Mouse (Mus musculus) 416B (cell line): ENCODE results near the gene Lrrc36.

Experiments
- DNase-seq: peaks from one replicate; pipeline ENCODE4 v3.0.0; 2011; ENCODE audit warnings: low read depth

Gene Lrrc36

DNA sequence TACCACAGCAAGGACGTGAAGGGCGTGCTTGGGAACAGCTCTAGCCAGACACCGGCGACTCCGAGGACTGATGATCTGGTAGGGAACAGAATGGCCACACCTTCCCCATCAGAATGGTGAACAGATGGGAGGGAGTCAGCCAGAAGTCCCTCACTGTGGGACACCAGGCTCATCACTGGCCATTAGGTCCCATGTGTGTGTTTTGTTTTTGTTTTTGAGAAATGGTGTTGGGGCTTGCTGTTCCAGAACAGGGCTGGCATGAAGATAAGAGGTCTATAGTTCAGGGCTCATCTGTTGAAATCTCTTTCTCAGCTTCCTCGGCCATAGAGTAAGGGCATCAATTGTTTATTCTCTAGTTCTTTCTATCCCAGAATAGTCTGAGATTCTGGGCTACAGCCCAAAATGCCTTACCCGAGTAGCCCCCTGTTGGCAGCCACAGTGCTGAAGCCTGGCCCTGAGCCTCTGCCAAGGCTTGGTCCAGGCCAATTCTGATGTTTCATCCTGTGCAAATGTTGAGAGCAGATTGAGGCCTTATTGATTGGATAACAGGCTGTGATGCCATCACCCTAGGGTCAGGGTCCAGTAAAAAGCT, 53.4 kb downstream of the Lrrc36 start:
- no peak for DNase-seq

DNA sequence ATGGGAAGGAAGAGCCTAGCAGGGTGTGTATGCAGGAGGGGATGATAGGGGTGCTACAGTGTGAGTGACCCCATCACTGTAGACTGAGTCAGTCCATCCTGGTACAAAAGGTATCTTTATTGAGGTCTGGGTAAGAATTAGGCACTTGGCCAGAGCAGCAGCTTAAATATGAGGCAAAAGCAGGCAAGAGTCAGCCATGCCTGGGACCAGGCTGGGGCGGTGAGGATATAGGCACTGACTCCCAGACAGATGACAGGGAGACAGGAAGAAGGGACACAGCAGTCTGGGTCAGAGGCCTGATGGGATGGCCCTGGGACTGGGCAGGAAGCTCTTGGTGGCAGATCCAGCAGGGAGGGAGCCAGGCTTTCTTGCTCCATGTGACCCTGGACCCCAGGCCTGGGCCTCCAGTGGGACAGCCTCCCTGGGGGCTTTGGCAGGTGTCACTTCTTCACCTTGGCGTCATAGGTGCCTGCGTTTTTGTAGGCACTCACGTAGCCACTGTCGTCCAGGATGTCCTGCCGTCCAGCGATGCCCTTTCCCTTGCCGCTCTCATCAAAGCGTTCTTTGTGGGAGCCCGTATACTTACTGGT, 54.1 kb downstream of the Lrrc36 start:
- no peak for DNase-seq

- DNase-seq = no peak
These were observed 54.8 kb downstream of the Lrrc36 start for GRCm38 (mm10) chr8:105468002-105468720.

DNA sequence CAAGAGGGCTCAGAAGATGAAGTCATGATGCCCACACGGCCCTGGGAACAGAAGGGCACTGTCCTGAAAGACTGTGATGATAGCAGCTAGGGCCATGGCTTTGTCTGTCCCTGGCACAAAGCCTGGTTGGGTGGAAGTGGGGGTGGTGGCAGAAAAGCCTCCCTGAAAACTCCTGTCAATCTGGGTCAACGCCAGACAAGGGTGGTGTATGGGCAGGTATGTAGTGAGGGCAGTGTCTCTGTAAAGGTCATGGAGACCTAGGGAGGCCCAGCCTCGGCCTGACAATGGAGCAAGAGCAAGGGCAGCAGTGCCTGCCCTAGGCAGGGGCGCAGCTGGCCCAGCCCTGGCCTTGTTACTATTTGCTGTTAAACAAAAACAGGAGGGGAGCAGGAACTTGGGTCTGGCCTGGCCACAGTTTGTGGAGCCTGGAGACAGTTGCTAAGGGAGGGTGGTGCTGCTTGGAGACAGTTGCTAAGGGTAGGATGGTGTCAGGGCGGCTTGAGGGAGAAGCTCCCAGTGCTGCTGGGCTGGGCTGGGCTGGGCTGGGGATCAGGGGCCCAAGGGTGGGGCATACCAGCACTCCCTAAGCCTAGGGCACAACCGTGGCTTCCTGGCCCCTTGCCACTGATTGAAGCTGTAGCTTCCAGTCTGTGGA, 55.8 kb downstream of the Lrrc36 start:
- no peak for DNase-seq

DNA sequence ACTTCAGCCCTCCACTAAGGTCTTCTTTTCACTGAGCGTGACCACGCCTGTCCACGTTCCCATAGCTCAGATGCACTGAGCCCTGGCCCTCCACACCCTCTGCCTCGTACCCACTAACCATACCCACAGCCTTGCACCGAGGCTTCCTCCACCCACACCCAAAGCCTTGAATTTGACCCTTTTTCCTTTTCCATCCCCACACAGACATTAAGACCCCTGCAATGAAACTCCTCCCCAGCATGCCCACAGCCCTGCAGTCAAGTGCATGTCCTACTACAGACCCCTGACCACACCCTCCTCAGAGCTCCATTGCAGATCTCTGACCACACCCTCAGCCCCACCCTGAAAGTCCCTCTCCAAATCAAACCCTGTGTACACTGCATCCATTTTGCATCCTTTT, 56.4 kb downstream of the Lrrc36 start:
- no peak for DNase-seq

DNA sequence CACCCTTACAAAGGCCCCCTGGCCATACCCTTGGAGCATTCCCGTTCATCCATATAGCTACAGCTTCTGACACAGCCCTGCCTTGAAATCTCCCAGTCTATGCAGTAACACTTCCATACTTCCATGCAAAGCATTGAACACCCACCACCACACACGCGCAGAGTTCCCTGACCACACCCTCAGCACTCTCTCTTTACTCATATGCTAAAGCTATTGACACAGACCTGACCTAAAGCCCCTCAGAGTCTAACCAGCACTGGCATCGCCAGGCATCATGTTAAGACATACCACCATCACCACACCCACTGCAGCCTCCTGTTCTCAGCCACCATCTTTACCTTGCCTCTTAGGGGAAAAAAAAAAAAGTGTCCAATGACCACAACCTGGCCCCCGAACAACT, 56.9 kb downstream of the Lrrc36 start:
- DNase-seq = no peak

DNA sequence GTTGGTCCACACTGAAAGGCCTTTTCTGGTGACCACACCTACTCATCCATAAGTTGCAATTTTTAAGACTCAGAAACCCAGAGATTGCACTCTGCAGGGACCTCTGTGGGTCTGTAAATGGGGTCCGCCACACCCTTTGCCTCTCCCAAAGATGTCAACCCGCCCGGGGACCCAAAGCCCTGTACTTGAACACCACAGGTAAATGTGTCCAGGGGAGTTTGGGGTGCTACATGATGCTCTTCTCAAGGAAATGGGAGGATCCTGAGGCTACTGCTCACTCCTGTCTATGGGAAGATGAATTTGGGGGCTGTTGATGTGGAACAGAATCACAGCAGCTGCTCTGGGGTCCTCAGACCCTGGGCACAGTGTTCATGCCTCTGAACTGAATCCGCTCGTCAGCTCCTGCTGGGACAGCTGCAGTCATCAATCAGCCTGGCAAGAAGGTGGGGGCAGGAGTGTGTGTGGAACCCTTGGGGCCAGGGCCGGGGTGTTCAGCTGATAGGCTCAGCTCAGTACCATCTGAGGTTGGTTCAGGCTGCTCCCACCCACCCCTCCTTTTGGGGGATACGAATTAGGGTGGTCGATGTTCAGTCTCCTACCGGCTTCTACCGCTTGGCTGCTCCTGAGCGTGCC, 57.4 kb downstream of the Lrrc36 start:
- DNase-seq = no peak

DNA sequence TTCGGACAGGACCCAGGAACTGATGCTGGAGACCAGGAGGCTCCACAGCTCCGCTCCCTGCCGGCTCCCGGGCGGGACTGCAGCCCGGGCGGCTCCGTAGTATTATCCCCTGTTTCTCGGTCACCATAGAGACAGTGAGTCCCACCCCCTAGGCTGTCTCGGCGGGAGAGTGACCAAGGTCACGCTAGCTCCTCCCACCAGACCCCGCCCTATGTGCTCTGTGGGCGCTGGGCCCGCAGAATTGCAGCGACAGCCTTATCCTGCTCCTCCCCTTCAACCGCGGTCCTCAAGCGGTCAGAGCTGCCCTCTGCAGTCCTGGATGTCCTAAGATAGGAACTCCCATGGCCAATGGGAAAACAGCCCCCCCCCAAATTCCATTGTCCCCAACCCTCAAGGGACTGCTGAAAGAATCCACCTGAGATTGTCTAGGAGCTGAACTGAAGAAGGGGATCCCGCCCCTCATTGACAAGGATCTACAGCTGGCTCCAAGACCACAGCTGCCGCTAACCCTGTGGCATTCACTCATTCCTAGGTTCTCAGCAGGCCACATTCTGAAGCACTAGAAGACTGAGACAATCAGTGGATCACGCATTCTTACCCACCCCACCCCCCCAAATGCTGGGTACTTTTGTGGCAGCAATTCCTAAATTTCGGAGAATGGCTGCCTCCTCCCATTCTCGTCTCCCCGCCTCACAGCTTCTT, 58.1 kb downstream of the Lrrc36 start, which contains the start of gene Tppp3:
TSS of gene Tppp3 (minus strand) at position 213 of the 702 bp plus-strand sequence.
- no peak for DNase-seq

GRCm38 (mm10) chr8:105472414-105472932, 59.1 kb downstream of the Lrrc36 start:
- DNase-seq = no peak

DNA sequence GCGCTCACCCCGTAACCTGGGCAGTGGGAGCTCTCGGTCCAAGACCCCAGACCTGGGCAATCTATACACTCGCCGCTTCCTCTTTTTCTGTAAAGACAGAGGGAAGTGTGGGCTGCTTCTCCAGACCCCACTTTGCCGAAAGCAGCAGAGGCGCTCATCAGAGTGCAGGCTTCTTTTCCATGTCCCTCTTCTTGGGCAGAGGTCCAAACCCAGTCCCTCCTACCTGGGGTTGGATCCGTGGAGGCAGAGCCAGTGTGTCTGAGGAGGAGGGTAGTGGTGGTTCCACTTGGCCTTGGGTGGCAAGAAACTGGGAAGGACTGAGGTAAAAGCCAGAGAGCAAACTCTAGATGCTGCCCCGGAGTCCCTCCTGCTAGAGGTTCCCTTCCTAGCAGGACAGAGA, 59.6 kb downstream of the Lrrc36 start:
- DNase-seq = no peak

DNA sequence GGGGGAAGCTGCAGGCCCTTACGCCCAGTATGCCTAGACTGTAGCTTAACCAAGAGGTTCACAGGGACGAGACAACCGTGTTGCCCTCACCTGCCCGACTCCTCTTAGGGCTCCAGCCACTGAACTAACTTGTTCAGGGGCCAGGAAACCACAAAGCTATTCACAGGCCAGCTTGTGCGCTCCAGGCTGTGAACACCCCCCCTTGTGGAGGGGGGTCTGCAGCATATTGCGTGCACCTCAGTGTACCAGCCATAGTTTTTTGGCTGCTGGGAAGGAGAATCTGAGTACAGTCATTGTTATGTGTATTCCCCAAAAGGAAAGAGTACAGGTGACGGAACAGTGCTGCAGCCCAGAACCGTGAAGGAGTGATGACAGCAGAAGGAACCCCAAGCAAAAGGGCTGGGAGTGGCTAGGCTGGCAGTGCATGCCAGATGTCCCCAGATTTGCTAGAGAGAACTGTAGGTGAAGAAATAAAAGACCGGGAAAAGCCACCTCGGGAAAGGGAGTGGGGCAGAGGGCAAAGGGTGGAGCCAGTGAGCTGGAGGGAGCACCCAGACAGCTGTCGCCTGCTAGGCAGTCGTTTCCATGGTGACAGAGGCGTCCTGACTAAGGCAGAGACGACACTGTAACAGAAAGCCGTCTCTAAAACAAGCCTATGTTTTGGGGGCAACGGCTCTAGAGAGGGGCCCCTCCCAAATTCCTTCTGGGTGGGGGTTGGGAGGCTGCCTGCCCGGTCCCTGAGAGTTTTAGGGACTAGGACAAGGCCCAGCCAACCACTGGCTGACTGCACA, 60.6 kb downstream of the Lrrc36 start:
- no peak for DNase-seq

GRCm38 (mm10) chr8:105474680-105475079, 61.3 kb downstream of the Lrrc36 start:
- no peak for DNase-seq

GRCm38 (mm10) chr8:105475254-105475653, 61.9 kb downstream of the Lrrc36 start:
- DNase-seq = no peak

DNA sequence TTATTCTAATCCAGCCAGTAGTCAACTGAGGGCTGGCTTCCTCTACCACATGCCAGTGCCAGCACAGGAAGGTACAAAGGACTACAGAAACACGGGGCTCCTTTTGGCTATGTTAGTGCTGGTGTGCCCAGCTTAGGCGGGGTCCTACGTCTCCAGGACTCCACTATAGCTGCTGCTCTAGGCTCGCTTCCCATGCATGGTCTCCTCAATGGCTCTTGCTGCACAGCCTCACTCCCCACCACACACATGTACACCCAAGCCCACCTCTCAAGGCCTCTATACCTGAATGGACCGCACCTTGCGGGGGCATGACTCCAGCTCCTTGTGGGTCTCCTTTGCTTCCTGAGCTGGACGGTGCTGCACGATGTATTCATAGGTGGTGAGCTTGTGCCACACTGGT, 62.4 kb downstream of the Lrrc36 start:
- no peak for DNase-seq

- no peak for DNase-seq
These were observed 62.8 kb downstream of the Lrrc36 start for GRCm38 (mm10) chr8:105476161-105476560.

GRCm38 (mm10) chr8:105476628-105477413, 63.5 kb downstream of the Lrrc36 start:
- DNase-seq = peak; percentile 34

- no peak for DNase-seq
These were observed 64.4 kb downstream of the Lrrc36 start for GRCm38 (mm10) chr8:105477792-105478191.

DNA sequence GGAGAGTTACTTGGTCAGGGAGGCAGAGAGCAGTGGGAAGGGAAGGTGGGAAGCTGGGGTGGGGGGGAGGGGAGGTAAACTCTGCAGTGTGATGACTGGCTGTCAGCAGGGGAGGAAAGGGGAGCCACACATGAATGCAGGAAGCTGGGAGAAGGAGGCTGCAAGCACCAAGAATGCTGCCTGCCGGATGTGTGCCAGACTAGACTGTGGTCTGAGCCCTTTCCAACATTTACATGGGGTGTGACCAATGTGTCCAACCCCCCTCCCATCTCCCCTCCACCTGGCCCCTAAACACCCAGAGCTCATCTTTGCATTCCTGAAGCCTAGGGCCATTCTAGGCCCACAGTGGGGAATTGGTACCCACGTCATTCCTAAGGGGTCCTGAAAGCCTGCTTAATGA, 67.6 kb downstream of the Lrrc36 start:
- DNase-seq = no peak

GRCm38 (mm10) chr8:105481453-105481852, 68.1 kb downstream of the Lrrc36 start:
- peak; percentile 77 for DNase-seq

DNA sequence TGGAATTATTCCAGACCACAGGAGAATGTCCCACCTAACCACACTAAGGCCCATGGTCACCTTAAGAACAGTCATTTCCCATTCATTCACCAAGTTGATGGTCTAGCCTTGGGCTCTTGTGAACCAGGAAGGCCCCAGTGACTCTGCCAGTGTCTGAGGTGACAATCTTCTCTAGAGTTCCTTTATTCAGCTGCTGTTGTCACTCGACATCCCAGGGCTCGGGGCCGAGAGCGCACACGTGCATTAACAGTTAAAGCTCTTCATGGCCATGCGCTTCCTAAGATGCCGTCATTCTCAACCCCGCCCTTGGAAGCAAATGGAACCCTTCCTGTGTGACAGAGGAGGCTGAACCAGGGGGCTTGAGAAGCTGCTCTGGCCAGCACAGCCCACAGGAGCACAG, 68.8 kb downstream of the Lrrc36 start:
- DNase-seq = no peak
